Mouse (Mus musculus) heart, postnatal 14 days (tissue): ENCODE measurements around the gene Maml2. TPM values are rescaled to one million over a fixed set of nuclear protein-coding genes. Genes with fewer than 3 reads are reported as not detected.

ENCODE experiments used
- DNase-seq, 2 experiments: peaks; one replicate each; pipeline ENCODE4 v3.0.0; 2021 to 2022
- intact Hi-C: fragments of 180-260 bp; cut with DNase I; formaldehyde crosslinking; loops from one replicate; pipeline ENCODE4 v1.15.1; 2025
- long read RNA-seq, 2 experiments: library from polyadenylated mRNA; stranded (forward); transcript quantifications; one replicate each; pipeline ENCODE4 v2.0.0; 2021
- total RNA-seq, 2 experiments: library from RNA; stranded (reverse); gene quantifications; 2 replicates each; pipeline ENCODE4 v1.2.3; 2021

The Maml2 gene
- 1 to 10 TPM; 7.6 to 8.6 TPM for total RNA-seq
- long read RNA-seq, experiment 1, partial matches to known transcripts = 0 of 4 reads
- long read RNA-seq, experiment 1, other reads (novel, unspliced or antisense) = 1 of 4 reads
- long read RNA-seq, experiment 2, partial matches to known transcripts = 0 of 2 reads
- long read RNA-seq, experiment 2, other reads (novel, unspliced or antisense) = 1 of 2 reads

- intact Hi-C loops = loop anchor here (1.0 to 5.0 kb wide), 4 partner anchors 169 to 419 kb away; no protein-coding TSS in a partner anchor
- DNase-seq = peak; percentile 69 to 71
Measured at GRCm38 (mm10) chr9:13297668-13298512, at the start of gene Maml2. Gene Maml2 (plus strand): TSS chr9:13297957.

- intact Hi-C loops = no loop called here
- no peak for DNase-seq
Measured at GRCm38 (mm10) chr9:13248104-13248503, 49.7 kb upstream of the Maml2 start.

- intact Hi-C loops = no loop called here
- no peak for DNase-seq
Measured at GRCm38 (mm10) chr9:13251251-13251650, 46.5 kb upstream of the Maml2 start.

- no peak for DNase-seq
- intact Hi-C loops = no loop called here
Measured at GRCm38 (mm10) chr9:13256726-13257125, 41.0 kb upstream of the Maml2 start.

- intact Hi-C loops = no loop called here
- DNase-seq = no peak
Measured at GRCm38 (mm10) chr9:13258173-13258572, 39.6 kb upstream of the Maml2 start.

GRCm38 (mm10) chr9:13260980-13261379 lies 36.8 kb upstream of the Maml2 start:
- DNase-seq = no peak
- intact Hi-C loops = no loop called here

- no peak for DNase-seq
- intact Hi-C loops = no loop called here
Measured at GRCm38 (mm10) chr9:13273219-13273618, 24.5 kb upstream of the Maml2 start.

- DNase-seq = no peak
Measured at GRCm38 (mm10) chr9:13287482-13287881, 10.3 kb upstream of the Maml2 start.

GRCm38 (mm10) chr9:13296274-13297121 lies 1.3 kb upstream of the Maml2 start:
- DNase-seq = peak; percentile 89 to 91
- intact Hi-C loops = loop anchor here (1.0 to 5.0 kb wide), 4 partner anchors 214 to 421 kb away; no protein-coding TSS in a partner anchor

More at GRCm38 (mm10) chr9:13287482-13287881, 10.3 kb upstream of the Maml2 start:
- intact Hi-C loops = no loop called here

- intact Hi-C loops = loop anchor here (2.0 to 5.0 kb wide), 3 partner anchors 214 to 420 kb away; no protein-coding TSS in a partner anchor
- DNase-seq = peak in 1 of 2 experiments; percentile 18
Measured at GRCm38 (mm10) chr9:13297122-13297667, 562 bp upstream of the Maml2 start.

GRCm38 (mm10) chr9:13298513-13298878 lies 739 bp downstream of the Maml2 start:
- intact Hi-C loops = loop anchor here (1.0 to 5.0 kb wide), 2 partner anchors 169 to 419 kb away; no protein-coding TSS in a partner anchor
- no peak for DNase-seq

- peak in 1 of 2 experiments; percentile 19 for DNase-seq
- intact Hi-C loops = loop anchor here (5.0 kb wide), 1 partner anchor 418 kb away; no protein-coding TSS in a partner anchor
Measured at GRCm38 (mm10) chr9:13299190-13299589, 1.4 kb downstream of the Maml2 start.

- DNase-seq = peak in 1 of 2 experiments; percentile 30
- intact Hi-C loops = no loop called here
Measured at GRCm38 (mm10) chr9:13300041-13300441, 2.3 kb downstream of the Maml2 start.

GRCm38 (mm10) chr9:13300891-13301782 lies 3.4 kb downstream of the Maml2 start:
- DNase-seq = no peak
- intact Hi-C loops = no loop called here

GRCm38 (mm10) chr9:13302183-13302825 lies 4.5 kb downstream of the Maml2 start:
- intact Hi-C loops = no loop called here
- DNase-seq = no peak

GRCm38 (mm10) chr9:13303099-13303771 lies 5.5 kb downstream of the Maml2 start:
- no peak for DNase-seq

GRCm38 (mm10) chr9:13303976-13304375 lies 6.2 kb downstream of the Maml2 start:
- peak in 1 of 2 experiments; percentile 33 for DNase-seq
- intact Hi-C loops = no loop called here

More at GRCm38 (mm10) chr9:13303099-13303771, 5.5 kb downstream of the Maml2 start:
- intact Hi-C loops = no loop called here

GRCm38 (mm10) chr9:13306471-13306870 lies 8.7 kb downstream of the Maml2 start:
- DNase-seq = no peak
- intact Hi-C loops = no loop called here
